Mouse (Mus musculus) brain, embryonic 18.5 days (tissue): ENCODE results near the gene Zfp1.

Source experiments
- DNase-seq: peaks from one replicate; pipeline ENCODE4 v3.0.0-alpha.2; 2012; ENCODE audit warnings: low read depth, low spot score

Zfp1 gene

DNA sequence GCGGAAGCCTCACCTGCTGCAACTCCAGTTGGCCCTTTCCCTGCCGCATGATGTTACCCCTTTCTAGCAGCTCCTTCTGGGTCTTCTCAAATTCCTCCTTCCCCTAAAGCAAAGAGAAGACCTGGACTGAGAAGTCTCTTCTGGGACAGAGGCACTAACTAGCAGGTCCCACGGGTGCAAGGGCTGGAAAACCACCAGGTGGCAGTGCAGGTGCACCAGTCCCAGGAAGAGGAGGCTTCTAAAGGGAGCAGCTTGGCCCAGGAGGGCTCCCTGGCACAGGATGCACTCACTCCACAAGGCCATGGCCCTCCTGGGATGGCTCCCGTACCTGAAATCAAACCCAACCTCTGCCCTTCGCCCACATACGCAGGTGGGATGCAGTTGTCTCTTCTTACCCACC is 69.4 kb downstream of the Zfp1 start:
- DNase-seq: no peak

- no peak for DNase-seq
Observed at GRCm38 (mm10) chr8:111713291-111713690, 70.1 kb downstream of the Zfp1 start.

GRCm38 (mm10) chr8:111713817-111714216 is 70.6 kb downstream of the Zfp1 start:
- no peak for DNase-seq

DNA sequence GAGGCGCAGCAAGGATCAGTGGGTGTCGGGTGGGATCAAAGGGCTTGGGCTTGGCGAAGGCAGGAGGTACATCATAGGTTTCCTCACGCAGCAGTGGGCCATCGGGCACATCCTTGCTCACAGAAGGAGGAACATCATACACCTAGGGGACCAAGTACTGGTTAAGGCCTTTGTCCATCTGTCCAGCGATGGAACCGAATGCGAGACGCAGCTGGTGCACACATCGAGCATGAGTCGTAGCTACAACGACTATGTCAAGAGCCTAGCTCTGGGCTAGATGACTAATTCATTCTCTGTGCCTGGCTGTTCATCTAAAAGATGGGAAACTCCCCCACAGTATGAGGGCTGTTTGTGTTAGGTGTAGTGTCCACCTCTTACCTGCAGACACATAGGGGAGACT is 71.1 kb downstream of the Zfp1 start:
- DNase-seq: no peak

- no peak for DNase-seq
Observed at GRCm38 (mm10) chr8:111715514-111715913, 72.3 kb downstream of the Zfp1 start.

- peak; percentile 67 for DNase-seq
Observed at GRCm38 (mm10) chr8:111716603-111717487, 73.6 kb downstream of the Zfp1 start.

DNA sequence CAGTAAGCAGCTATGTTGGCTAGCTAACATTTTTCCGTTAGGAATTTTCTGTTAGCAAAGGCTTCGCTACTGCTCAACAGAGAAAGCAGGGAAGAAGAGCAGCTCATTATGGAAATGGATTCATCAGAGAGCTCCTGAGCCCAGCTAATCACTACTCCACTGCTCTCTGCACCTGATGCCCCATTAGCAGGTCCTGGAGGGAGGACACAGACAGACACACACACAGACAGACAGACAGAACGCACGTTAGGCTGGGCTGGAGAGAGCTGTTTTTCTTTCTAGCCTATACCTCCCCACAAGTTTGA is 74.2 kb downstream of the Zfp1 start:
- DNase-seq: no peak

- DNase-seq: no peak
Observed at GRCm38 (mm10) chr8:111717866-111718265, 74.7 kb downstream of the Zfp1 start.

DNA sequence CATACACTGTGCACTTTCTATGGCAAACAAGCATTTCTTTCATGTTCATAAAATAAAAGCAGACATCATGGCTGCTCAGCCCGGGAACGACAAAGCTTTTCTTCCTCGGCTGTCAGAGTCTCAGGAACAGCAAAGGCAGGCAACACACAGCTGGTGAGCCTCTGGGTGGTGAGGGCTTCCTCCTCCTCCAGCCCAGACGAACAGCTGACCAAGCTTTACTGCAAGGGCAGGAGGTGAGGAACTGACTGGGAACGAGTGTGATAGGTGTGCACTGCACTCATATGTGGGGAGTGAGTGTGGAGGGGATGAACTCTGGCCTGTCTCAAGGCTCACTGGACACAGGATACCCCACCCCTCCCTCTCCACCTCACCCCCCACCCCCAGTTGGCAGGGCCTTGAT is 75.7 kb downstream of the Zfp1 start:
- DNase-seq: no peak

GRCm38 (mm10) chr8:111720115-111720544 is 76.9 kb downstream of the Zfp1 start:
- no peak for DNase-seq
